Mouse (Mus musculus) left cerebral cortex, postnatal 14 days (tissue): ENCODE data around the gene Gm19935. TPM values are rescaled to one million over a fixed set of nuclear protein-coding genes. Genes with fewer than 3 reads are reported as not detected.
A peak's percentile ranks its signal among the peaks of the same experiment; 100 is the strongest.

Source experiments
- DNase-seq, 2 experiments: peaks; one replicate each; pipeline ENCODE4 v3.0.0; 2021 to 2022; ENCODE audit warnings: low spot score in 2 of 2, mixed read lengths in 1 of 2
- intact Hi-C: fragments of 180-260 bp; cut with DNase I; formaldehyde crosslinking; loops from one replicate; pipeline ENCODE4 v1.15.1; 2025
- total RNA-seq, 2 experiments: library from RNA; stranded (reverse); gene quantifications; 2 replicates each; pipeline ENCODE4 v1.2.3; 2021

Gm19935 gene
- total RNA-seq, 2 experiments from 2014 or later: 0.86 to 1.3 TPM

- no peak for DNase-seq
- intact Hi-C loops: no loop called here
Measured at GRCm38 (mm10) chr8:90832576-90833289, 15.5 kb upstream of the Gm19935 start.

GRCm38 (mm10) chr8:90830980-90831379, 13.8 kb upstream of the Gm19935 start:
- intact Hi-C loops: no loop called here
- DNase-seq: no peak

- intact Hi-C loops: loop anchor here (2.0 kb wide), 3 partner anchors 41 to 191 kb away; no protein-coding TSS in a partner anchor
- no peak for DNase-seq
Measured at GRCm38 (mm10) chr8:90829825-90830224, 12.6 kb upstream of the Gm19935 start.

GRCm38 (mm10) chr8:90828987-90829740, 12.0 kb upstream of the Gm19935 start:
- peak in 1 of 2 experiments; percentile 49 for DNase-seq
- intact Hi-C loops: loop anchor here (1.0 to 2.0 kb wide), 4 partner anchors 42 to 192 kb away; no protein-coding TSS in a partner anchor

- peak; percentile 96 to 98 for DNase-seq
- intact Hi-C loops: loop anchor here (1.0 to 2.0 kb wide), 4 partner anchors 42 to 192 kb away; no protein-coding TSS in a partner anchor
Measured at GRCm38 (mm10) chr8:90828181-90828986, 11.2 kb upstream of the Gm19935 start, which contains the start of gene Chd9. Gene Chd9 (plus strand): TSS chr8:90828352.

- intact Hi-C loops: no loop called here
- DNase-seq: no peak
Measured at GRCm38 (mm10) chr8:90825459-90825871, 8.3 kb upstream of the Gm19935 start.

- no peak for DNase-seq
- intact Hi-C loops: no loop called here
Measured at GRCm38 (mm10) chr8:90822443-90822842, 5.2 kb upstream of the Gm19935 start.

GRCm38 (mm10) chr8:90820321-90820696, 3.1 kb upstream of the Gm19935 start:
- intact Hi-C loops: no loop called here
- DNase-seq: no peak

- DNase-seq: no peak
- intact Hi-C loops: no loop called here
Measured at GRCm38 (mm10) chr8:90819561-90820320, 2.5 kb upstream of the Gm19935 start.

GRCm38 (mm10) chr8:90816061-90816882, 921 bp downstream of the Gm19935 start:
- intact Hi-C loops: no loop called here
- no peak for DNase-seq

GRCm38 (mm10) chr8:90813602-90814320, 3.4 kb downstream of the Gm19935 start:
- no peak for DNase-seq
- intact Hi-C loops: no loop called here

- intact Hi-C loops: no loop called here
- no peak for DNase-seq
Measured at GRCm38 (mm10) chr8:90799473-90799872, 17.7 kb downstream of the Gm19935 start.

- intact Hi-C loops: loop anchor here (5.0 kb wide), 2 partner anchors 88 to 793 kb away; no protein-coding TSS in a partner anchor
- peak; percentile 60 for DNase-seq
Measured at GRCm38 (mm10) chr8:90794990-90795861, 22.0 kb downstream of the Gm19935 start.

GRCm38 (mm10) chr8:90793710-90794109, 23.5 kb downstream of the Gm19935 start:
- peak; percentile 91 to 93 for DNase-seq
- intact Hi-C loops: loop anchor here (2.0 to 5.0 kb wide), 3 partner anchors 86 to 945 kb away; no protein-coding TSS in a partner anchor

- intact Hi-C loops: loop anchor here (2.0 to 5.0 kb wide), 3 partner anchors 84 to 943 kb away; no protein-coding TSS in a partner anchor
- DNase-seq: no peak
Measured at GRCm38 (mm10) chr8:90791616-90792015, 25.6 kb downstream of the Gm19935 start.

- intact Hi-C loops: no loop called here
- DNase-seq: no peak
Measured at GRCm38 (mm10) chr8:90769791-90770190, 47.4 kb downstream of the Gm19935 start.
